8 mouse cellular contexts compared by ENCODE assay signal in the genomic region with DNA sequence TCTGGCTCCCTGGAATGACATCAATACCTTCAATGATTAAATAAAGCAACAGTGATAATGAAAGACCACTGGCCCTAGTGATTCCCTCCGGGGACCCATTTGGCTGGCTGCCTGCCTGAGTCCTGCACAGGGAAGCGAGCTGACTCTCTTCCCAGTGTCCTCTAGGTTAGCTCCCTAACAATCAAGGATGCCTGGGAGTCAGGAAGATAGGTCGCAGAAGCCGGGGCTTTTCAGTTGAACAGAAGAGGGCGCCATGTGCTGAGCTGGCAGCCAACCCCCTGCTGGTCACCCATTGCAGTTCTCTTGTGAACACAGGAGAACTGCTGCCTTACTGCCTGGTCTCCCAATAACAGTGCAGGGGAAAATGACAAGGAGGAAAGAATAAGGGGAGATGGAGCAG.
A peak's percentile ranks its signal among the peaks of the same experiment; 100 is the strongest.
DNase-seq lines count a peak whose midpoint lies in the region; ATAC-seq and TF ChIP-seq lines count a peak whose summit lies in the region.
"Had no signal": no experiment of that assay in that cellular context is flagged by ENCODE, and none has a peak within 500 bp of the region (broad histone marks: within the 10 kb centered on the region; RNA-seq: fewer than 3 reads in every experiment).

No protein-coding gene starts in this region.

- H3K4me2 ChIP-seq in stomach, embryonic 14.5 days (replicated peaks; ENCODE audit: low read depth, low read length) = no peak overlapping the region
- H3K4me2 ChIP-seq: heart, embryonic 15.5 days had no signal

- no peaks in the 10 kb centered on the region for H3K27me3 ChIP-seq in stomach, embryonic 14.5 days (ENCODE audit: control insufficient read depth, insufficient read depth, low read length)
- H3K27me3 ChIP-seq: heart, embryonic 15.5 days had no signal

- no peak overlapping the region for H3K9ac ChIP-seq in stomach, embryonic 14.5 days (replicated peaks; ENCODE audit: low read depth, low read length)
- H3K9ac ChIP-seq: heart, embryonic 15.5 days had no signal

- H3K27ac ChIP-seq in cortical plate, adult 2 months (ENCODE audit: insufficient read depth, low read length) = no peak overlapping the region
- 0 out of 2 replicates have a peak overlapping the region, but pooled peaks have one; percentile 14 for H3K27ac ChIP-seq in layer of hippocampus, adult 2 months
- no peak overlapping the region for H3K27ac ChIP-seq in stomach, embryonic 14.5 days (ENCODE audit: low read length)
- H3K27ac ChIP-seq: heart, embryonic 15.5 days had no signal

- TF ChIP-seq CTCF in cortical plate, adult 2 months (IDR thresholded peaks at IDR 0.05; ENCODE audit: extremely low read depth, insufficient read depth, low read length) = peak; percentile 57
- peak; percentile 92 for TF ChIP-seq CTCF in layer of hippocampus, adult 2 months (conservative IDR thresholded peaks at IDR 0.05)

- WGBS in stomach, embryonic 14.5 days = 15% methylated on average over 5 of the region's 5 CpGs

- ATAC-seq in stomach, embryonic 14.5 days (ENCODE audit: insufficient number of reproducible peaks, insufficient read depth, low FRiP score, low read depth) = 0 out of 2 replicates have a peak, but pooled peaks have one; percentile 18

- no peaks in the 10 kb centered on the region for H3K9me3 ChIP-seq in stomach, embryonic 14.5 days (ENCODE audit: control insufficient read depth, low read depth, low read length)
- H3K9me3 ChIP-seq: heart, embryonic 15.5 days had no signal

- intact Hi-C loops in heart, postnatal 14 days (cut with DNase I) = loop anchor here (2.0 kb wide), 3 partner anchors 78 to 244 kb away; no protein-coding TSS in a partner anchor

- TF ChIP-seq POLR2A in cortical plate, adult 2 months (IDR thresholded peaks at IDR 0.05; ENCODE audit: extremely low read depth, insufficient read depth, low read length) = no peak

- no peak overlapping the region for H3K4me3 ChIP-seq in cortical plate, adult 2 months (ENCODE audit: insufficient read depth, low read length)
- H3K4me3 ChIP-seq in layer of hippocampus, adult 2 months = no peak overlapping the region
- H3K4me3 ChIP-seq in stomach, embryonic 14.5 days (ENCODE audit: low read depth, low read length) = no peak overlapping the region
- H3K4me3 ChIP-seq: heart, embryonic 15.5 days had no signal

- DNase-seq in ES-CJ7 (ENCODE audit: low read depth, low spot score) = peak; percentile 86
- DNase-seq in adipocyte (ENCODE audit: low spot score) = peak; percentile 64
- DNase-seq in heart, postnatal 14 days = peak; percentile 72 to 75
- peak in 1 of 2 experiments; percentile 60 for DNase-seq in layer of hippocampus, adult 2 months (ENCODE audit: low spot score in 2 of 2)
- DNase-seq in lung, postnatal 14 days = peak; percentile 79

- no peaks in the 10 kb centered on the region for H3K36me3 ChIP-seq in stomach, embryonic 14.5 days (ENCODE audit: control insufficient read depth, insufficient read depth, low read length)
- H3K36me3 ChIP-seq: heart, embryonic 15.5 days had no signal

- H3K4me1 ChIP-seq in cortical plate, adult 2 months (ENCODE audit: control insufficient read depth, insufficient read depth, low read length) = peaks cover 1% of the 10 kb centered on the region; the same call in 1 of the 2 replicates
- peaks cover 8% of the 10 kb centered on the region; the same call in 1 of the 2 replicates for H3K4me1 ChIP-seq in stomach, embryonic 14.5 days (ENCODE audit: control insufficient read depth, insufficient read depth, low read length)
